Mouse (Mus musculus): ENCODE measurements around the gene Epc2. TPM values are rescaled to one million over a fixed set of nuclear protein-coding genes. Genes with fewer than 3 reads are reported as not detected.

The Epc2 gene
- polyA plus RNA-seq, 1 experiment from 2014 or later = 4.8 TPM

GRCm38 (mm10) chr2:49600021-49600681 lies 148.9 kb downstream of the Epc2 start:
- no peaks in the 10 kb centered on the region for H3K4me1 ChIP-seq
- no peak for ATAC-seq (ENCODE audit: extremely low read depth, insufficient number of reproducible peaks, low FRiP score, low TSS enrichment)
- no peaks in the 10 kb centered on the region for H3K9me3 ChIP-seq
- no peak overlapping the region for H3K9ac ChIP-seq
- no peak overlapping the region for H3K4me2 ChIP-seq
- 63% methylated on average over 7 of the region's 7 CpGs for WGBS
- H3K27me3 ChIP-seq (replicated peaks) = no peaks in the 10 kb centered on the region
- H3K27ac ChIP-seq (replicated peaks) = no peak overlapping the region
- H3K4me3 ChIP-seq = no peak overlapping the region
- H3K36me3 ChIP-seq = no peaks in the 10 kb centered on the region

Other genes starting within 250 kb of the Epc2 start
- gene Kif5c, start 167.8 kb downstream of the Epc2 start, polyA plus RNA-seq (2015; fragmentation: Nextera tagmentation; extraction: Ambion mirVana) = 0.84 and 1.0 TPM in 2 replicates

Data from heart, embryonic 13.5 days (tissue).